Mouse (Mus musculus) stomach, postnatal 0 days (tissue): Measurements from ENCODE around the gene Fkbp5. TPM values are rescaled to one million over a fixed set of nuclear protein-coding genes. Genes with fewer than 3 reads are reported as not detected.

ENCODE experiments used
- ATAC-seq: fragments of 200-750 bp; cut with Nextera tagmentation; 2 replicates; pipeline ENCODE4 v1.8.0; 2017; ENCODE audit not compliant: low FRiP score, low TSS enrichment
- DNase-seq: peaks from one replicate; pipeline ENCODE4 v3.0.0-alpha.2; 2016; ENCODE audit warnings: low spot score
- H3K27ac ChIP-seq: fragments of 300-500 bp; sonication (generic); replicated peaks from 2 replicates; pipeline ENCODE4 v1.5.1; 2014; ENCODE audit warnings: mild to moderate bottlenecking, control low read depth
- H3K27me3 ChIP-seq: fragments of 300-500 bp; sonication (generic); 2 replicates; pipeline ENCODE4 v1.6.1; 2014; ENCODE audit warnings: low read length; ENCODE audit not compliant: control insufficient read depth, insufficient read depth
- H3K36me3 ChIP-seq: fragments of 300-500 bp; sonication (generic); 2 replicates; pipeline ENCODE4 v1.6.1; 2014; ENCODE audit warnings: low read length, mixed read lengths; ENCODE audit not compliant: control insufficient read depth, insufficient read depth
- H3K4me1 ChIP-seq: fragments of 300-500 bp; sonication (generic); replicated peaks from 2 replicates; pipeline ENCODE4 v1.6.1; 2014; ENCODE audit warnings: antibody characterized with exemption; ENCODE audit not compliant: control insufficient read depth, insufficient read depth
- H3K4me2 ChIP-seq: fragments of 300-500 bp; sonication (generic); replicated peaks from 2 replicates; pipeline ENCODE4 v1.6.1; 2014; ENCODE audit warnings: low read depth, mild to moderate bottlenecking, control low read depth, moderate library complexity
- H3K4me3 ChIP-seq: fragments of 300-500 bp; sonication (generic); 2 replicates; pipeline ENCODE4 v1.5.1; 2014; ENCODE audit warnings: low read depth, low read length, control low read depth
- H3K9ac ChIP-seq: fragments of 300-500 bp; sonication (generic); 2 replicates; pipeline ENCODE4 v1.6.1; 2014; ENCODE audit warnings: mild to moderate bottlenecking, low read length, control low read depth, mixed read lengths
- H3K9me3 ChIP-seq: fragments of 300-500 bp; sonication (generic); 2 replicates; pipeline ENCODE4 v1.6.1; 2016; ENCODE audit warnings: low read length; ENCODE audit not compliant: control insufficient read depth
- CTCF ChIP-seq: IDR thresholded peaks from 2 replicates; pipeline ENCODE4 v1.5.1; 2016; ENCODE audit warnings: antibody characterized with exemption, low read depth, mild to moderate bottlenecking, moderate library complexity
- EP300 ChIP-seq: optimal IDR thresholded peaks from 2 replicates; pipeline ENCODE3; 2016; ENCODE audit warnings: antibody characterized with exemption
- WGBS: fragments of 180-500 bp; shearing (Covaris S2); extraction: QIAGEN DNeasy Blood & Tissue Kit; methylation state at CpG from one replicate; pipeline ENCODE4 v1.1.7; 2014; 5-methylcytosine and 5-hydroxymethylcytosine counted together
- polyA plus RNA-seq: library from polyadenylated mRNA; unstranded; fragments of >200 nt; fragmentation: Nextera tagmentation; extraction: Ambion mirVana; gene quantifications from 2 replicates; pipeline ENCODE4 v1.2.1, GENCODE M21; 2015

The Fkbp5 gene
- polyA plus RNA-seq, 1 experiment from 2014 or later, result 11.8 TPM

- TF ChIP-seq CTCF, result no peak
- TF ChIP-seq EP300, result no peak
- no peak overlapping the region for H3K4me2 ChIP-seq
- no peak overlapping the region for H3K4me3 ChIP-seq
- H3K36me3 ChIP-seq, result peaks cover under 1% of the 10 kb centered on the region; the same call in 1 of the 2 replicates
- DNase-seq (no peak), ATAC-seq (no peak)
- H3K4me1 ChIP-seq, result peaks cover 5% of the 10 kb centered on the region
- peak overlapping the region; percentile 67 for H3K27ac ChIP-seq
- 18% methylated on average over 7 of the region's 7 CpGs for WGBS
- no peaks in the 10 kb centered on the region for H3K9me3 ChIP-seq
- H3K27me3 ChIP-seq, result no peaks in the 10 kb centered on the region
- H3K9ac ChIP-seq, result no peak overlapping the region
Observed at GRCm38 (mm10) chr17:28431038-28431437, 86.3 kb downstream of the Fkbp5 start.

- DNase-seq (no peak), ATAC-seq (no peak)
- TF ChIP-seq EP300 (no peak), CTCF (no peak)
- WGBS, result 55% methylated on average over 15 of the region's 15 CpGs
- H3K27me3 ChIP-seq, result no peaks in the 10 kb centered on the region
- H3K4me3 ChIP-seq, result no peak overlapping the region
- H3K9ac ChIP-seq, result no peak overlapping the region
- peaks cover 4% of the 10 kb centered on the region; the same call in 1 of the 2 replicates for H3K36me3 ChIP-seq
- H3K4me2 ChIP-seq, result no peak overlapping the region
- peak overlapping the region; percentile 30 for H3K27ac ChIP-seq
- peaks cover 5% of the 10 kb centered on the region for H3K4me1 ChIP-seq
- H3K9me3 ChIP-seq, result no peaks in the 10 kb centered on the region
Observed at GRCm38 (mm10) chr17:28428474-28429258, 88.7 kb downstream of the Fkbp5 start.

DNA sequence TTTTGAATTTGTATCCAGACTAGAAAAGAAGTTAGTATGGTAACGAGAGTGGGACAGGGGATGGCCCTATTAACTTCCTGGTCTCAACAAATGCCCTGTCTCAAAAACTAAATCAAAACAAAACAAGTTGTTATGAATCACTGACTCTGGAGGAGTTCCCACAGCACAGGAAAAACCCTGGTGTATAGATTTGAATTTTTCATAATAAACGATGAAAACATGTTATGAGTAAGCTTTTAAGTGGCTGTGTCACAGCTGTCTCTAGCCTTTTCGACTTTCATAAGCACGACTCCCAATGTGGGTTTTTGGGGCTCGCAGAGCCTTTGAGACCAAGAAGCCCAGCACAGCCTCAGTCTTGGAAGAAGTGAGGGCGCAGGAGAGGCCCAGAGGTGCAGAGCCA, 89.7 kb downstream of the Fkbp5 start:
- 67% methylated on average over 6 of the region's 6 CpGs for WGBS
- no peak overlapping the region for H3K27ac ChIP-seq
- no peaks in the 10 kb centered on the region for H3K27me3 ChIP-seq
- H3K4me1 ChIP-seq, result peaks cover 5% of the 10 kb centered on the region
- ATAC-seq (no peak), DNase-seq (no peak)
- no peak overlapping the region for H3K9ac ChIP-seq
- no peaks in the 10 kb centered on the region for H3K9me3 ChIP-seq
- H3K4me3 ChIP-seq, result no peak overlapping the region
- TF ChIP-seq CTCF (no peak), EP300 (no peak)
- H3K4me2 ChIP-seq, result no peak overlapping the region
- H3K36me3 ChIP-seq, result peaks cover 4% of the 10 kb centered on the region; the same call in 1 of the 2 replicates

DNA sequence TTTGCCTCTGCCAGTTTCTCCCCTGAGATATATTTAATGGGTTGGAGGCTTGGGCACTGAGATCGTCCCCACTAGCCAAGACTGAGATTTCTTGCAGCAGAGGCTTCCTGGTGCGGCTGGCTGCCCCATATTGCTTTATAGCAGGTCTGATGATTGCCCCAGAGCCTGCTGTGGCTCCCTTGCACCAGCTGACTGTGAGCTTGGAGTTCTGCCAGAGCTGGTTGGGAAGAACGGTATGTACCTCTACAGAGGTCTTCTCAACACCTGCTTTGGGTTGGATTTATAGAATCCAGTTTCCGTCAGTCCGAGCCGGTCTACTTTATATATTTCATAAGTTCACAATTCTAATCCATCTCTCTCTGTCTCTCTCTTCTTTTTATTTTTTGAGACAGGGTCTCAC, 93.0 kb downstream of the Fkbp5 start:
- no peak for DNase-seq

GRCm38 (mm10) chr17:28421071-28421470, 96.3 kb downstream of the Fkbp5 start:
- Histone ChIP-seq H3K36me3 (peaks cover 4% of the 10 kb centered on the region; the same call in 1 of the 2 replicates), H3K9ac (no peak overlapping the region), H3K27me3 (no peaks in the 10 kb centered on the region), H3K4me2 (peak overlapping the region; percentile 14; the same call in 1 of the 2 replicates), H3K4me1 (peaks cover 12% of the 10 kb centered on the region; the same call in 1 of the 2 replicates), H3K4me3 (no peak overlapping the region), H3K9me3 (no peaks in the 10 kb centered on the region), H3K27ac (peak overlapping the region; percentile 96)
- DNase-seq, result no peak
- 52% methylated on average over 5 of the region's 5 CpGs for WGBS
- TF ChIP-seq CTCF (no peak), EP300 (no peak)
- ATAC-seq, result no peak

More for the DNA sequence above, 93.0 kb downstream of the Fkbp5 start:
- Histone ChIP-seq H3K4me2 (no peak overlapping the region), H3K27me3 (no peaks in the 10 kb centered on the region), H3K4me1 (peaks cover 10% of the 10 kb centered on the region; the same call in 1 of the 2 replicates), H3K36me3 (peaks cover 4% of the 10 kb centered on the region; the same call in 1 of the 2 replicates), H3K27ac (no peak overlapping the region), H3K9me3 (no peaks in the 10 kb centered on the region), H3K9ac (no peak overlapping the region), H3K4me3 (no peak overlapping the region)
- 55% methylated on average over 6 of the region's 6 CpGs for WGBS
- no peak for TF ChIP-seq EP300
- TF ChIP-seq CTCF, result no peak
- ATAC-seq, result no peak
